Mouse (Mus musculus): ENCODE measurements around the gene Atoh7.

Gene Atoh7

GRCm38 (mm10) chr10:63099941-63100562 lies 601 bp downstream of the Atoh7 start:
- DNase-seq (ENCODE audit: low spot score), result no peak

GRCm38 (mm10) chr10:63100657-63101056 lies 1.2 kb downstream of the Atoh7 start:
- no peak for DNase-seq (ENCODE audit: low spot score)

GRCm38 (mm10) chr10:63113027-63113604 lies 13.7 kb downstream of the Atoh7 start:
- DNase-seq (ENCODE audit: low spot score), result no peak

- no peak for DNase-seq (ENCODE audit: low spot score)
Measured at GRCm38 (mm10) chr10:63113716-63114360, 14.4 kb downstream of the Atoh7 start.

GRCm38 (mm10) chr10:63115881-63116280 lies 16.4 kb downstream of the Atoh7 start:
- DNase-seq (ENCODE audit: low spot score), result no peak

GRCm38 (mm10) chr10:63116376-63116775 lies 16.9 kb downstream of the Atoh7 start:
- DNase-seq (ENCODE audit: low spot score), result no peak

- no peak for DNase-seq (ENCODE audit: low spot score)
Measured at GRCm38 (mm10) chr10:63117583-63117982, 18.1 kb downstream of the Atoh7 start.

- DNase-seq (ENCODE audit: low spot score), result no peak
Measured at GRCm38 (mm10) chr10:63119916-63120315, 20.5 kb downstream of the Atoh7 start.

- no peak for DNase-seq (ENCODE audit: low spot score)
Measured at GRCm38 (mm10) chr10:63121961-63122360, 22.5 kb downstream of the Atoh7 start.

GRCm38 (mm10) chr10:63122516-63122915 lies 23.1 kb downstream of the Atoh7 start:
- DNase-seq (ENCODE audit: low spot score), result peak; percentile 41

- DNase-seq (ENCODE audit: low spot score), result no peak
Measured at GRCm38 (mm10) chr10:63123141-63123540, 23.7 kb downstream of the Atoh7 start.

GRCm38 (mm10) chr10:63124016-63124415 lies 24.6 kb downstream of the Atoh7 start:
- no peak for DNase-seq (ENCODE audit: low spot score)

- DNase-seq (ENCODE audit: low spot score), result no peak
Measured at GRCm38 (mm10) chr10:63125343-63125742, 25.9 kb downstream of the Atoh7 start.

- DNase-seq (ENCODE audit: low spot score), result no peak
Measured at GRCm38 (mm10) chr10:63126116-63126515, 26.7 kb downstream of the Atoh7 start.

- no peak for DNase-seq (ENCODE audit: low spot score)
Measured at GRCm38 (mm10) chr10:63127156-63127555, 27.7 kb downstream of the Atoh7 start.

GRCm38 (mm10) chr10:63128256-63128655 lies 28.8 kb downstream of the Atoh7 start:
- no peak for DNase-seq (ENCODE audit: low spot score)

GRCm38 (mm10) chr10:63130500-63130899 lies 31.0 kb downstream of the Atoh7 start:
- no peak for DNase-seq (ENCODE audit: low spot score)

- no peak for DNase-seq (ENCODE audit: low spot score)
Measured at GRCm38 (mm10) chr10:63132356-63132755, 32.9 kb downstream of the Atoh7 start.

GRCm38 (mm10) chr10:63133326-63133725 lies 33.9 kb downstream of the Atoh7 start:
- DNase-seq (ENCODE audit: low spot score), result no peak

- no peak for DNase-seq (ENCODE audit: low spot score)
Measured at GRCm38 (mm10) chr10:63135680-63136079, 36.2 kb downstream of the Atoh7 start.

GRCm38 (mm10) chr10:63136436-63136835 lies 37.0 kb downstream of the Atoh7 start:
- DNase-seq (ENCODE audit: low spot score), result no peak

GRCm38 (mm10) chr10:63142660-63143059 lies 43.2 kb downstream of the Atoh7 start:
- DNase-seq (ENCODE audit: low spot score), result no peak

Data from lung, postnatal 25 days (tissue).